Mouse (Mus musculus): ENCODE measurements at regions not wholly inside any gene's neighbourhood (a gene's known extent, or its start where the extent isn't known, plus 50 kb on each side); places are given as distances from the start of the nearest gene placed in this dataset.

GRCm38 (mm10) chr9:87784872-87785271 is 53.8 kb upstream of the Tbx18 start:
- no peak for DNase-seq (ENCODE audit: low read depth in 1 of 2, low spot score in 2 of 2)

- no peak for DNase-seq (ENCODE audit: low read depth in 1 of 2, low spot score in 2 of 2)
These were observed 80.7 kb upstream of the Tbx18 start for GRCm38 (mm10) chr9:87811746-87812145.

- DNase-seq (ENCODE audit: low read depth in 1 of 2, low spot score in 2 of 2) = no peak
These were observed 91.2 kb upstream of the Tbx18 start for GRCm38 (mm10) chr9:87822276-87822675.

GRCm38 (mm10) chr9:87824691-87825230 is 93.7 kb upstream of the Tbx18 start:
- DNase-seq (ENCODE audit: low read depth in 1 of 2, low spot score in 2 of 2) = no peak

- no peak for DNase-seq (ENCODE audit: low read depth in 1 of 2, low spot score in 2 of 2)
These were observed 112.8 kb upstream of the Tbx18 start for GRCm38 (mm10) chr9:87843898-87844297.

- no peak for DNase-seq (ENCODE audit: low read depth in 1 of 2, low spot score in 2 of 2)
These were observed 113.4 kb upstream of the Tbx18 start for GRCm38 (mm10) chr9:87844453-87844852.

- DNase-seq (ENCODE audit: low read depth in 1 of 2, low spot score in 2 of 2) = no peak
These were observed 117.8 kb upstream of the Tbx18 start for GRCm38 (mm10) chr9:87848882-87849281.

- no peak for DNase-seq (ENCODE audit: low read depth in 1 of 2, low spot score in 2 of 2)
These were observed 119.1 kb upstream of the Tbx18 start for GRCm38 (mm10) chr9:87850133-87850532.

- no peak for DNase-seq (ENCODE audit: low read depth in 1 of 2, low spot score in 2 of 2)
These were observed 130.5 kb upstream of the Tbx18 start for GRCm38 (mm10) chr9:87861588-87861987.

- DNase-seq (ENCODE audit: low read depth in 1 of 2, low spot score in 2 of 2) = no peak
These were observed 134.2 kb upstream of the Tbx18 start for GRCm38 (mm10) chr9:87865236-87865635.

GRCm38 (mm10) chr9:87872384-87872905 is 141.4 kb upstream of the Tbx18 start:
- DNase-seq (ENCODE audit: low read depth in 1 of 2, low spot score in 2 of 2) = no peak

GRCm38 (mm10) chr9:87882587-87882986 is 151.5 kb upstream of the Tbx18 start:
- no peak for DNase-seq (ENCODE audit: low read depth in 1 of 2, low spot score in 2 of 2)

GRCm38 (mm10) chr9:87883069-87883468 is 152.0 kb upstream of the Tbx18 start:
- DNase-seq (ENCODE audit: low read depth in 1 of 2, low spot score in 2 of 2) = no peak

GRCm38 (mm10) chr9:87894051-87894450 is 163.0 kb upstream of the Tbx18 start:
- DNase-seq (ENCODE audit: low read depth in 1 of 2, low spot score in 2 of 2) = no peak

- no peak for DNase-seq (ENCODE audit: low read depth in 1 of 2, low spot score in 2 of 2)
These were observed 163.5 kb upstream of the Tbx18 start for GRCm38 (mm10) chr9:87894596-87894995.

- DNase-seq (ENCODE audit: low read depth in 1 of 2, low spot score in 2 of 2) = no peak
These were observed 164.5 kb upstream of the Tbx18 start for GRCm38 (mm10) chr9:87895526-87895925.

- DNase-seq (ENCODE audit: low read depth in 1 of 2, low spot score in 2 of 2) = no peak
These were observed 166.3 kb upstream of the Tbx18 start for GRCm38 (mm10) chr9:87897336-87897735.

GRCm38 (mm10) chr9:87899368-87899767 is 168.3 kb upstream of the Tbx18 start:
- DNase-seq (ENCODE audit: low read depth in 1 of 2, low spot score in 2 of 2) = no peak

- no peak for DNase-seq (ENCODE audit: low read depth in 1 of 2, low spot score in 2 of 2)
These were observed 168.7 kb upstream of the Tbx18 start for GRCm38 (mm10) chr9:87899800-87900199.

GRCm38 (mm10) chr9:87921291-87921690 is 190.2 kb upstream of the Tbx18 start:
- DNase-seq (ENCODE audit: low read depth in 1 of 2, low spot score in 2 of 2) = no peak

- DNase-seq (ENCODE audit: low read depth in 1 of 2, low spot score in 2 of 2) = no peak
These were observed 194.1 kb upstream of the Tbx18 start for GRCm38 (mm10) chr9:87925151-87925550.

GRCm38 (mm10) chr9:87933230-87933629 is 202.2 kb upstream of the Tbx18 start:
- DNase-seq (ENCODE audit: low read depth in 1 of 2, low spot score in 2 of 2) = no peak

- DNase-seq (ENCODE audit: low read depth in 1 of 2, low spot score in 2 of 2) = no peak
These were observed 221.4 kb upstream of the Tbx18 start for GRCm38 (mm10) chr9:87952426-87952825.
